Mouse (Mus musculus): ENCODE measurements around the gene Abr. TPM values are rescaled to one million over a fixed set of nuclear protein-coding genes. Genes with fewer than 3 reads are reported as not detected.

Abr gene
- total RNA-seq (2023) = 10 to 100 TPM; 25.7 to 30.4 TPM

GRCm38 (mm10) chr11:76622152-76622565 lies at the start of gene Abr:
Gene Abr, minus strand, starts transcription at chr11:76622314.

GRCm38 (mm10) chr11:76406702-76407583 lies 215.2 kb downstream of the Abr start, which contains the start of gene Timm22:
Gene Timm22, plus strand, starts transcription at chr11:76406952.

GRCm38 (mm10) chr11:76398798-76399586 lies 223.1 kb downstream of the Abr start, which contains the start of gene Nxn:
Gene Nxn, minus strand, starts transcription at chr11:76399140.

Other genes starting within 250 kb of the Abr start
- gene Nxn, start 223.2 kb downstream of the Abr start, total RNA-seq (2023) = 1 to 10 TPM; 5.2 to 6.2 TPM
- 10 to 100 TPM; 15.1 to 19.4 TPM for gene Timm22, start 215.4 kb downstream of the Abr start, total RNA-seq (2023)
- gene Bhlha9, start 50.2 kb upstream of the Abr start, total RNA-seq (2023) = not detected
- gene Trarg1, start 57.5 kb upstream of the Abr start, total RNA-seq (2023) = not detected
- 10 to 100 TPM; 51.2 to 57.9 TPM for gene Gosr1, start 141.3 kb upstream of the Abr start, total RNA-seq (2023)
- 1 to 10 TPM; 1.1 to 1.2 TPM for gene Cpd, start 224.7 kb upstream of the Abr start, total RNA-seq (2023)

Measured in B cell, adult 67 days (primary cell).